Mouse (Mus musculus) kidney, adult 8-10 months (tissue): ENCODE measurements around the gene Cxcl16.
"Not testable (repeated sequence)": the region's sequence is repeated elsewhere in the genome, so short reads cannot be mapped to it uniquely, and the experiment has no call there.

Experiments used
- DNase-seq, 2 experiments: peaks; one replicate each; pipeline ENCODE4 v3.0.0; 2022

The Cxcl16 gene

GRCm38 (mm10) chr11:70459601-70460101, at the start of gene Cxcl16:
Gene Cxcl16 (minus strand): TSS chr11:70459984.
- DNase-seq = peak; percentile 46 to 62

GRCm38 (mm10) chr11:70506962-70507515, 47.3 kb upstream of the Cxcl16 start:
- no peak for DNase-seq

GRCm38 (mm10) chr11:70506385-70506784, 46.6 kb upstream of the Cxcl16 start:
- peak; percentile 67 to 85 for DNase-seq

DNA sequence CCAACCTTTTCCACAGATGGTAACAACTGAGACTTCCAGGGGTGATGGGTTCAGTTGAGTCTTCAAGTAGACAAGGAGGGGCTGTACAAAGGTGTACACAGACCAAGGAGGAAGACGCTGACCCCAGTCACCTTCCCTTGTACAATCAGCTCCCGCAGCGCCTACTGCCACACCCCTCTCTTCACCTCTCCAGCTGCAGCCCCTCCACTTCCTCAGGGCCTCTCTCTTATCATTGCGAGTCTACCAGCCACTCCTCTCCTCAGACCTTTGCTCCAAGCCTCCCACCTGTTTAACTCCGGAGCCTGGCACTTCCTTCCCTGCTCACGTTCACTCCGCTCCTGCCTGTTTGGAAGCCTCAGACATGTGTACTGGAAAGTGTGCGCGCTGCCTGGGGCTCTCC, 45.2 kb upstream of the Cxcl16 start, which contains the start of gene Tm4sf5:
Tm4sf5 (plus strand) TSS at position 275 of the 400 bp plus-strand sequence.
- DNase-seq = no peak

GRCm38 (mm10) chr11:70502018-70502417, 42.2 kb upstream of the Cxcl16 start:
- no peak for DNase-seq

GRCm38 (mm10) chr11:70500476-70500812, 40.7 kb upstream of the Cxcl16 start:
- no peak for DNase-seq

GRCm38 (mm10) chr11:70499566-70500475, 40.0 kb upstream of the Cxcl16 start:
- DNase-seq = peak; percentile 46 to 62

DNA sequence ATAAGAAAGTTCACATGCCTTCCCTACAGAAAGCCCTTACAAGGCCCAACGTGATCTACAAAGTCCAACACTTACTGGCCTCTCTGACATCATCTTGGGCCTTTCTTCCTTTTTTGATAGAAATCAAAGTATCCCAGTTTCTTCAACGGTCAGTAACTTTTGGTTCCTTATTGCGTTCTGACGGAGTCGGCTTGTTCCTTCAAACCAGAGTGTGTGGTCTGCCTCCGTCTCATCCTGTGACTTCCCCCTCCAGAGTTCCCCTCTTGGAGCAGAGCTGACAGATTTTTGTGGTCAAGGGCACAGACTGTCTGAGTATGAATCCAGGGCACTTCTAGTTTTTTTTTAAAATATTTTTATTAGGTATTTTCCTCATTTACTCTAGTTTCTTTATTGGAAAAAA, 29.9 kb upstream of the Cxcl16 start:
- DNase-seq = no peak

DNA sequence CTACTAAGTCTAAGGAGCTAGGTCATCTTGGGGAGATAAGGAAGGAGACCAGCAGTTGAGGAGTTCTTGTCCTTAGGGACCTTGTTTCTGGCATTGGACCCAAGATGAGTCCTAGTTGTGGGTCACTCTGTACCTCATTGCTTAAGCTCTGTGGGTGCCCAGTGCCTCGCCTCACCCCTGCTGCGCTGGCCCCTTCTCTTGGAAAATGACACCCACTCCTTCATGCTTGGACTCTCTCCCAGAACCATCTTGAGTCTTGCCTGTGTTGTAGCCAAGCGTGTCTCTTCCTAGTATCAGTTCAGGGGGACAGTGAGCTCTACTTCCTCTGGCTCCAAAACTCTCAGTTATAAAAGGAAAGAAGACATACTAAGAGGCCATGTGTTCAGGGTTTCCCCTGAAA, 29.4 kb upstream of the Cxcl16 start:
- no peak for DNase-seq

GRCm38 (mm10) chr11:70487816-70488215, 28.0 kb upstream of the Cxcl16 start:
- no peak for DNase-seq

- DNase-seq = no peak
Observed at GRCm38 (mm10) chr11:70485498-70485897, 25.7 kb upstream of the Cxcl16 start.

- DNase-seq = peak; percentile 55 to 83
Observed at GRCm38 (mm10) chr11:70474872-70475534, 15.2 kb upstream of the Cxcl16 start.

- DNase-seq = not testable (repeated sequence)
Observed at GRCm38 (mm10) chr11:70473291-70473690, 13.5 kb upstream of the Cxcl16 start.

- DNase-seq = peak; percentile 71 to 76
Observed at GRCm38 (mm10) chr11:70472716-70473115, 12.9 kb upstream of the Cxcl16 start.

DNA sequence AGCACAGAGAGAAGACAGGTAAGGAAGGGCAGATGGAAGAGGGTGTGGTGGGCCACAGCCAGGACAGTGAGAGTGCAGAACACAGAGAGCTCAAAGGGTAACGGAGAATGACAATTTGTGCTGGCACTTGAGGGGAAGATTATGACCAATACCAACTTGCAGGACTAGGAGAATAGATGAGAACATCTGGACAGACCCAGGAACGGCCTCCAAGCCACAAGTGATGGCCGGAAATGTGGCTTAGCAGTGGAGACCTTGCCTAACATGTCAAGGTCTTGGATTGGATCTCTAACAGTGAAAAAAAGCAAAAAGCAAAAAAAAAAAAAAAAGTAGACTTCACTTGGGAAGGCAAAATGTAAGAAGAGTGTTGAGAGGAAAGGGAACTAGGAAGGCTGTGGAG, 10.0 kb upstream of the Cxcl16 start:
- DNase-seq = no peak

GRCm38 (mm10) chr11:70467902-70468619, 8.3 kb upstream of the Cxcl16 start:
- no peak for DNase-seq

- peak; percentile 34 to 47 for DNase-seq
Observed at GRCm38 (mm10) chr11:70465824-70466223, 6.0 kb upstream of the Cxcl16 start.

DNA sequence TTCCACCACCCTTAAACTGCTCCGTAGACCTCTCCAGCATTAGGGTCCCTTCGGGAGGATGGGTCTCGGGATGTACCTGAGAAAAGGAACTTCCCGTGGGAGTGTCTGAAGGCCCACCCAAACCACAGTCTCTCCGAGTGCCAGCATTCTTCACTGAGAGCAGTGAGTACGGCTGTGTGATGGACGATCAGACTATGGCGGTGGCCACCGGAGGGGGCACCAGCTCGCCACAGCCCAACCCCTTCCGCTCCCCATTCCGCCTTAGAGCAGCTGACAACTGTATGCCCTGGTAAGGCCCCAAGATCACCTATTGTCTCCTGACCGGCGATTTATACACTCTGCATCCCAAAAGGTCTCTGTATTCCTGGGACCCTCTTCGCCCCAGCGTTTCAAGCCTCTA, 5.4 kb upstream of the Cxcl16 start:
- no peak for DNase-seq

DNA sequence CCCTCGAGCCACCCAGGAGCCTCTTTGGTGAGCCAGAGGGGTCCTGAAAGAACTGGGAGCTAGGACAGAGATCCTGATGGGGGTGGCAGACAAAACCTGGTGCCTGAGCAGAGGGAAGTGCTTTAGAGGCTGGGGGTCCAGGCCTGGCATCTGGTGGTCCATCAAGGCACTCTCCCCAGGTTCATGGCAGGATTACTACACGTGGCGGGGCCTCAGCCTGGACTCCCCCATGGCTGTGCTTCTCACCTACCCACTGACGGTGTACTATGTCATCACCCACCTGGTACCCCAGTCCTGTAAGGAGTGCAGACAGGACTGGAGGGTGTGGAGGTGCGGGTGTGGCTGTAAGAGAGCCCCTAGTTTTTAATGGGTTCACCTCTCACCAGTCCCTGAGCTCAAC, 4.2 kb upstream of the Cxcl16 start:
- no peak for DNase-seq

DNA sequence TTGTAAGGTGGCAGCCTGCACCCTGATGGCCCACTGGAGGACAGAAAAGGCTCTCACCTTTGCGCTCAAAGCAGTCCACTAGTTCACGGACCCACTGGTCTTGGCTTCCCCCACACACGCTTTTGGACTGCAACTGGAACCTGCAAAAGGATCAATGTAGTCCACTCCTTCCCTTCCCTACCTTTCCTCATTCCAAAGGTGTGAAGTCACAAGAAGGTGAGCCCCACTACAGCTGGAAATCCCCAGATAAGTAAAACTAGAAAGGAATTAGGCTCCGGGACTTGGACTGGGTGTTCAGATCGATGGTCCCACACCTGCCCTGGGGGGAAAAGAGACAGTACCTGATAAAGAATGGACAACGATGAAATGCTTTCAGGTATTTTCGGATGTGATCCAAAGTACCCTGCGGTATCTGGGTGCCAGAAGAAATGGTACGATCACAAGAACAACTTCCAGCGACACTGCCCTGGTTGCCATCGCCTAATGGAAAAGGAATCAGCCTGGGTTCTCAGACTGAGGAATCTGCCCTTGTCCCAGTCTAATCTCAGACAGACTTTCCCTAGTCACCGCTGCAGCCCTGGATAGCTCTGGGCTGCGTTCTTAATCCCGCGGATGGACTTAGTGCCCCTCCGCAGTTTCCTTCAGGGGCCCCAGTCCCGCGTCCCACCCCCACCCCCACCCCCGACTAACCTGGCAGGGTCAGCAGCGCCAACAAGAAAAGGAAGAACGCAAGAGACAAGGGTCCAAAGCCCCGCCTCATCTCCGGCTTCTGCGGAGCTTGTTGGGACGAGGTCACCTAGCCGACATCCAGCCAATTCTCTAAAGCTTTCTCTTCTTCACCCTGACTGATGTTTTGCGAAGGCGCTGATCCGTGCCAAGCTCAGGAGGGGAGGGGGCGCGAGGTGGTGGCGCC, 840 bp downstream of the Cxcl16 start, which contains the start of gene Zmynd15:
Zmynd15 (plus strand) TSS at position 746 of the 913 bp plus-strand sequence.
- no peak for DNase-seq

DNA sequence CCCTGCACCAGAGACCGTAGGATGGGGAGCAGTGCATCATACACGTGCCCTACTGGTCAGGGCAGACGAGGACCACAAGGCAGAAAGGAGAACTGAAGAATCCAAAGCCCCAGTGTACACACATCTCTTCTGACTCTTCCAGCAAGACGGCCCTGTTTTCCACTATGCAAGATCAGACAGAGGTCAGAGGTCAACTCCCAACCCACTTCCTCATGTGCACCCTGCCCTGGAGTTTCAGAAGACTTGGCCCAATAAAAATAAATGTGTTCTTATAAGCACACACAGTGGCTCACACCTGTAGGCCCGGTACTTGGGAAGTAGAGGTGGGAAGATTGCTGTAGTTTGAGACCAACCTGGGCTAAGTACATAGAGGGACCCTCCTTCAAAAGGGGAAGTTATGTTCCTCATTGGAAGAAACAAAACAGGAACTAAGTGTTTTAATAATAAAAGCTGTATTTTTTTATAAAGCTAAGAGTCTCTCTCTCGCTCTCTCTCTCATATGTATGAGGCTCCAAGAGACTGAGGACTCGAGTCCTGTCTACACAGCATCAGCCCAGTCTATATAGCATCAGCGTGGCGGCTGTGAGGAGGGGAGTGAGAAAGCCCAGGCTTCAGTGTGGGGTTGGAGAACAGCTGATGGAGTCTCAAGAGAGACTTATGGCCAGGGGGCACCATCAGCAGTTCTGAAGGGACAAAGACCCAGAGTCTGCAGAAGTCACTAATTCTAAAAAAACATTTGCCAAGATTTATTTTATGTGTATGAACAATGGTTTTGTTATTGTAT, 6.3 kb downstream of the Cxcl16 start:
- DNase-seq = peak in 1 of 2 experiments; percentile 40
